Mouse (Mus musculus) G1E (cell line): ENCODE data around the gene AU021092.

Source experiments
- CTCF ChIP-seq: IDR thresholded peaks from 2 replicates; pipeline ENCODE4 v1.5.1; 2012; ENCODE audit warnings: low read depth, low read length, inconsistent platforms, mixed read lengths
- GATA1 ChIP-seq: IDR thresholded peaks from 2 replicates; pipeline ENCODE4 v1.6.1; 2012; ENCODE audit warnings: borderline replicate concordance, low read length, inconsistent platforms, mixed read lengths
- GATA2 ChIP-seq: IDR thresholded peaks from 2 replicates; pipeline ENCODE4 v1.6.1; 2012; ENCODE audit warnings: low read depth, low read length, inconsistent platforms, borderline replicate concordance
- POLR2AphosphoS5 ChIP-seq: IDR thresholded peaks from 2 replicates; pipeline ENCODE4 v1.6.1; 2012; ENCODE audit warnings: low read depth, low read length, inconsistent platforms; ENCODE audit not compliant: insufficient replicate concordance
- TAL1 ChIP-seq: conservative IDR thresholded peaks from 2 replicates; pipeline ENCODE4 v1.6.1; 2012; ENCODE audit warnings: low read depth, low read length, inconsistent platforms, mixed read lengths

GRCm38 (mm10) chr16:5172636-5173035 is 49.5 kb downstream of the AU021092 start:
- TF ChIP-seq CTCF (no peak), TAL1 (no peak), GATA1 (no peak), POLR2AphosphoS5 (no peak), GATA2 (no peak)
